Mouse (Mus musculus) layer of hippocampus, adult 9-10 months (tissue): Measurements from ENCODE around the gene Gigyf2.

ENCODE experiments used
- DNase-seq: peaks from one replicate; pipeline ENCODE4 v3.0.0; 2022; ENCODE audit warnings: low spot score

The Gigyf2 gene

GRCm38 (mm10) chr1:87326742-87327163, at the start of gene Gigyf2:
Gene Gigyf2, plus strand, starts transcription at chr1:87326998.
- DNase-seq = peak; percentile 84

- DNase-seq = no peak
Observed at GRCm38 (mm10) chr1:87280281-87280680, 46.5 kb upstream of the Gigyf2 start.

GRCm38 (mm10) chr1:87281599-87282412, 45.0 kb upstream of the Gigyf2 start:
- DNase-seq = no peak

GRCm38 (mm10) chr1:87282413-87282788, 44.4 kb upstream of the Gigyf2 start:
- DNase-seq = no peak

- no peak for DNase-seq
Observed at GRCm38 (mm10) chr1:87283410-87283960, 43.3 kb upstream of the Gigyf2 start.

GRCm38 (mm10) chr1:87287105-87287504, 39.7 kb upstream of the Gigyf2 start:
- DNase-seq = no peak

- no peak for DNase-seq
Observed at GRCm38 (mm10) chr1:87291416-87291815, 35.4 kb upstream of the Gigyf2 start.

- no peak for DNase-seq
Observed at GRCm38 (mm10) chr1:87292420-87293190, 34.2 kb upstream of the Gigyf2 start.

- no peak for DNase-seq
Observed at GRCm38 (mm10) chr1:87294063-87294710, 32.6 kb upstream of the Gigyf2 start.

- no peak for DNase-seq
Observed at GRCm38 (mm10) chr1:87294951-87295350, 31.8 kb upstream of the Gigyf2 start.

- no peak for DNase-seq
Observed at GRCm38 (mm10) chr1:87297346-87297925, 29.4 kb upstream of the Gigyf2 start.

- DNase-seq = no peak
Observed at GRCm38 (mm10) chr1:87300360-87301286, 26.2 kb upstream of the Gigyf2 start.

- DNase-seq = no peak
Observed at GRCm38 (mm10) chr1:87301971-87302370, 24.8 kb upstream of the Gigyf2 start.

GRCm38 (mm10) chr1:87308952-87309351, 17.8 kb upstream of the Gigyf2 start:
- no peak for DNase-seq

- no peak for DNase-seq
Observed at GRCm38 (mm10) chr1:87309621-87310020, 17.2 kb upstream of the Gigyf2 start.

- DNase-seq = no peak
Observed at GRCm38 (mm10) chr1:87312681-87313080, 14.1 kb upstream of the Gigyf2 start.

GRCm38 (mm10) chr1:87313116-87313515, 13.7 kb upstream of the Gigyf2 start:
- no peak for DNase-seq

- no peak for DNase-seq
Observed at GRCm38 (mm10) chr1:87313843-87314570, 12.8 kb upstream of the Gigyf2 start.

- no peak for DNase-seq
Observed at GRCm38 (mm10) chr1:87315431-87315830, 11.4 kb upstream of the Gigyf2 start.

GRCm38 (mm10) chr1:87315894-87316293, 10.9 kb upstream of the Gigyf2 start:
- no peak for DNase-seq
